Mouse (Mus musculus) thymus, adult 2 months (tissue): ENCODE measurements at regions not wholly inside any gene's neighbourhood (a gene's known extent, or its start where the extent isn't known, plus 50 kb on each side); places are given as distances from the start of the nearest gene placed in this dataset.

Source experiments
- CTCF ChIP-seq: fragments of 200-500 bp; IDR thresholded peaks from 2 replicates; pipeline ENCODE4 v1.5.1; 2012; ENCODE audit warnings: mild to moderate bottlenecking, control low read depth, low read length, moderate library complexity, borderline replicate concordance; ENCODE audit not compliant: control insufficient read depth, poor library complexity, insufficient read depth; ENCODE audit errors: extremely low read depth
- POLR2A ChIP-seq: fragments of 200-500 bp; IDR thresholded peaks from 2 replicates; pipeline ENCODE4 v1.6.1; 2012; ENCODE audit warnings: mild to moderate bottlenecking, low read length, control low read depth, moderate library complexity; ENCODE audit not compliant: control insufficient read depth, poor library complexity, insufficient read depth; ENCODE audit errors: extremely low read depth

- no peak for TF ChIP-seq CTCF
- no peak for TF ChIP-seq POLR2A
These were observed 315.1 kb downstream of the Rnd3 start for GRCm38 (mm10) chr2:50833791-50834190.
